Mouse (Mus musculus): ENCODE measurements around the gene Sdhaf4. TPM values are rescaled to one million over a fixed set of nuclear protein-coding genes. Genes with fewer than 3 reads are reported as not detected.

The Sdhaf4 gene
- total RNA-seq, 2 experiments from 2014 or later, result 52.7 to 55.9 TPM

GRCm38 (mm10) chr1:23958668-23959414 is 46.6 kb downstream of the Sdhaf4 start:
- intact Hi-C loops (cut with DNase I; ENCODE audit: low total_unique reads), result no loop called here
- no peak for DNase-seq

- intact Hi-C loops (cut with DNase I; ENCODE audit: low total_unique reads), result no loop called here
- DNase-seq, result no peak
These were observed 47.4 kb downstream of the Sdhaf4 start for GRCm38 (mm10) chr1:23958101-23958500.

GRCm38 (mm10) chr1:23955539-23955938 is 49.9 kb downstream of the Sdhaf4 start:
- intact Hi-C loops (cut with DNase I; ENCODE audit: low total_unique reads), result no loop called here
- DNase-seq, result no peak

GRCm38 (mm10) chr1:23953921-23954320 is 51.5 kb downstream of the Sdhaf4 start:
- DNase-seq, result no peak
- intact Hi-C loops (cut with DNase I; ENCODE audit: low total_unique reads), result no loop called here

GRCm38 (mm10) chr1:23948778-23949699 is 56.4 kb downstream of the Sdhaf4 start:
- DNase-seq, result no peak
- intact Hi-C loops (cut with DNase I; ENCODE audit: low total_unique reads), result no loop called here

- intact Hi-C loops (cut with DNase I; ENCODE audit: low total_unique reads), result no loop called here
- no peak for DNase-seq
These were observed 57.2 kb downstream of the Sdhaf4 start for GRCm38 (mm10) chr1:23948290-23948689.

Other genes with a start within 250 kb of the Sdhaf4 start
- gene B3gat2, start 243.9 kb downstream of the Sdhaf4 start, total RNA-seq (2021), result not detected
- gene Smap1, start 83.3 kb downstream of the Sdhaf4 start, total RNA-seq (2021), result 10 to 100 TPM; 30.9 to 31.8 TPM
- 10 to 100 TPM; 16.7 to 17.2 TPM for gene Fam135a, start 94.7 kb upstream of the Sdhaf4 start, total RNA-seq (2021)
- gene Col9a1, start 172.0 kb upstream of the Sdhaf4 start, total RNA-seq (2021), result under 1 TPM; 0.31 to 0.45 TPM

Measured in gastrocnemius, postnatal 14 days (tissue).